Mouse (Mus musculus) kidney, postnatal 25 days (tissue): ENCODE measurements around the gene Ank3.
A peak's percentile ranks its signal among the peaks of the same experiment; 100 is the strongest.

Experiments
- DNase-seq, 2 experiments: peaks; one replicate each; pipeline ENCODE4 v3.0.0; 2021; ENCODE audit warnings: mixed read lengths in 2 of 2

Gene Ank3

GRCm38 (mm10) chr10:69478831-69479230 lies 80.3 kb downstream of the Ank3 start:
- DNase-seq = no peak

GRCm38 (mm10) chr10:69485191-69485786 lies 86.7 kb downstream of the Ank3 start:
- no peak for DNase-seq

GRCm38 (mm10) chr10:69490182-69490581 lies 91.6 kb downstream of the Ank3 start:
- no peak for DNase-seq

GRCm38 (mm10) chr10:69491975-69492374 lies 93.4 kb downstream of the Ank3 start:
- DNase-seq = no peak

- DNase-seq = no peak
Measured at GRCm38 (mm10) chr10:69497382-69497781, 98.8 kb downstream of the Ank3 start.

GRCm38 (mm10) chr10:69500171-69500860 lies 101.7 kb downstream of the Ank3 start:
- DNase-seq = peak; percentile 20 to 43

GRCm38 (mm10) chr10:69503791-69504190 lies 105.2 kb downstream of the Ank3 start:
- DNase-seq = no peak

GRCm38 (mm10) chr10:69507719-69508118 lies 109.1 kb downstream of the Ank3 start:
- no peak for DNase-seq

- DNase-seq = no peak
Measured at GRCm38 (mm10) chr10:69510392-69510791, 111.8 kb downstream of the Ank3 start.

GRCm38 (mm10) chr10:69511234-69511633 lies 112.7 kb downstream of the Ank3 start:
- peak in 1 of 2 experiments; percentile 47 for DNase-seq

GRCm38 (mm10) chr10:69521977-69522376 lies 123.4 kb downstream of the Ank3 start:
- no peak for DNase-seq

- peak; percentile 39 to 41 for DNase-seq
Measured at GRCm38 (mm10) chr10:69523202-69523601, 124.6 kb downstream of the Ank3 start.

- no peak for DNase-seq
Measured at GRCm38 (mm10) chr10:69527318-69527717, 128.7 kb downstream of the Ank3 start.

GRCm38 (mm10) chr10:69528746-69529145 lies 130.2 kb downstream of the Ank3 start:
- DNase-seq = peak; percentile 48 to 56

- DNase-seq = no peak
Measured at GRCm38 (mm10) chr10:69530326-69530725, 131.8 kb downstream of the Ank3 start.

GRCm38 (mm10) chr10:69531569-69531968 lies 133.0 kb downstream of the Ank3 start:
- peak in 1 of 2 experiments; percentile 31 for DNase-seq

GRCm38 (mm10) chr10:69532169-69532730 lies 133.7 kb downstream of the Ank3 start:
- peak; percentile 55 to 79 for DNase-seq

- peak; percentile 62 to 86 for DNase-seq
Measured at GRCm38 (mm10) chr10:69533505-69534388, 135.2 kb downstream of the Ank3 start.

GRCm38 (mm10) chr10:69534716-69535115 lies 136.1 kb downstream of the Ank3 start:
- DNase-seq = no peak

- peak; percentile 61 to 66 for DNase-seq
Measured at GRCm38 (mm10) chr10:69535123-69535930, 136.8 kb downstream of the Ank3 start.

GRCm38 (mm10) chr10:69535931-69536200 lies 137.3 kb downstream of the Ank3 start:
- no peak for DNase-seq

- no peak for DNase-seq
Measured at GRCm38 (mm10) chr10:69536372-69537075, 138.0 kb downstream of the Ank3 start.
